Mouse (Mus musculus): ENCODE measurements at regions not wholly inside any gene's neighbourhood (a gene's known extent, or its start where the extent isn't known, plus 50 kb on each side); places are given as distances from the start of the nearest gene placed in this dataset.

- no peak for TF ChIP-seq CTCF (IDR thresholded peaks at IDR 0.05; ENCODE audit: low read depth)
- no peak overlapping the region for H3K9ac ChIP-seq
- H3K27ac ChIP-seq (ENCODE audit: low read depth, low read length): no peak overlapping the region
- no peak overlapping the region for H3K4me2 ChIP-seq (ENCODE audit: low read depth)
- no peaks in the 10 kb centered on the region for H3K27me3 ChIP-seq (ENCODE audit: insufficient read depth, low read length)
- no peaks in the 10 kb centered on the region for H3K9me3 ChIP-seq (ENCODE audit: low read length)
- H3K36me3 ChIP-seq (ENCODE audit: insufficient read depth): no peaks in the 10 kb centered on the region
- no peak overlapping the region for H3K4me3 ChIP-seq (ENCODE audit: low read depth, low read length)
- no peak for DNase-seq
- peak; percentile 27 for ATAC-seq
- 40% methylated on average over 7 of the region's 7 CpGs for WGBS
- H3K4me1 ChIP-seq (ENCODE audit: insufficient read depth): no peaks in the 10 kb centered on the region
Observed at GRCm38 (mm10) chr3:10697698-10698452, 362.4 kb upstream of the Gm38303 start.

- Histone ChIP-seq H3K36me3 (ENCODE audit: insufficient read depth) (no peaks in the 10 kb centered on the region), H3K9ac (no peak overlapping the region), H3K27me3 (ENCODE audit: insufficient read depth, low read length) (no peaks in the 10 kb centered on the region), H3K4me2 (ENCODE audit: low read depth) (0 out of 2 replicates have a peak overlapping the region, but pooled peaks have one; percentile 6), H3K27ac (ENCODE audit: low read depth, low read length) (peak overlapping the region; percentile 55; the same call in 1 of the 2 replicates), H3K4me3 (ENCODE audit: low read depth, low read length) (no peak overlapping the region), H3K4me1 (ENCODE audit: insufficient read depth) (peaks cover 8% of the 10 kb centered on the region; the same call in 1 of the 2 replicates), H3K9me3 (ENCODE audit: low read length) (no peaks in the 10 kb centered on the region)
- peak; percentile 81 for DNase-seq
- 21% methylated on average over 4 of the region's 4 CpGs for WGBS
- peak; percentile 72 for ATAC-seq
- no peak for TF ChIP-seq CTCF (IDR thresholded peaks at IDR 0.05; ENCODE audit: low read depth)
Observed at GRCm38 (mm10) chr3:10685501-10685951, 350.0 kb upstream of the Gm38303 start.

- no peaks in the 10 kb centered on the region for H3K36me3 ChIP-seq (ENCODE audit: insufficient read depth)
- peak; percentile 84 for ATAC-seq
- DNase-seq: peak; percentile 85
- 0 out of 2 replicates have a peak overlapping the region, but pooled peaks have one; percentile 55 for H3K27ac ChIP-seq (ENCODE audit: low read depth, low read length)
- no peak overlapping the region for H3K9ac ChIP-seq
- H3K27me3 ChIP-seq (ENCODE audit: insufficient read depth, low read length): no peaks in the 10 kb centered on the region
- H3K4me1 ChIP-seq (ENCODE audit: insufficient read depth): peaks cover 8% of the 10 kb centered on the region; the same call in 1 of the 2 replicates
- no peaks in the 10 kb centered on the region for H3K9me3 ChIP-seq (ENCODE audit: low read length)
- WGBS: 44% methylated on average over 6 of the region's 6 CpGs
- TF ChIP-seq CTCF (IDR thresholded peaks at IDR 0.05; ENCODE audit: low read depth): peak; percentile 87
- no peak overlapping the region for H3K4me2 ChIP-seq (ENCODE audit: low read depth)
- no peak overlapping the region for H3K4me3 ChIP-seq (ENCODE audit: low read depth, low read length)
Observed at GRCm38 (mm10) chr3:10684885-10685500, 349.5 kb upstream of the Gm38303 start.

- ATAC-seq (no peak), DNase-seq (no peak)
- TF ChIP-seq CTCF (IDR thresholded peaks at IDR 0.05; ENCODE audit: low read depth): no peak
- Histone ChIP-seq H3K27me3 (ENCODE audit: insufficient read depth, low read length) (no peaks in the 10 kb centered on the region), H3K4me3 (ENCODE audit: low read depth, low read length) (no peak overlapping the region), H3K36me3 (ENCODE audit: insufficient read depth) (no peaks in the 10 kb centered on the region), H3K27ac (ENCODE audit: low read depth, low read length) (no peak overlapping the region), H3K4me2 (ENCODE audit: low read depth) (no peak overlapping the region), H3K9me3 (ENCODE audit: low read length) (no peaks in the 10 kb centered on the region), H3K4me1 (ENCODE audit: insufficient read depth) (peaks cover 8% of the 10 kb centered on the region; the same call in 1 of the 2 replicates), H3K9ac (no peak overlapping the region)
Observed at GRCm38 (mm10) chr3:10681938-10682337, 346.5 kb upstream of the Gm38303 start.

GRCm38 (mm10) chr3:10647975-10648511, 312.6 kb upstream of the Gm38303 start:
- Histone ChIP-seq H3K27me3 (ENCODE audit: insufficient read depth, low read length) (no peaks in the 10 kb centered on the region), H3K9ac (no peak overlapping the region), H3K9me3 (ENCODE audit: low read length) (no peaks in the 10 kb centered on the region), H3K4me2 (ENCODE audit: low read depth) (no peak overlapping the region), H3K36me3 (ENCODE audit: insufficient read depth) (no peaks in the 10 kb centered on the region), H3K27ac (ENCODE audit: low read depth, low read length) (no peak overlapping the region), H3K4me1 (ENCODE audit: insufficient read depth) (no peaks in the 10 kb centered on the region), H3K4me3 (ENCODE audit: low read depth, low read length) (no peak overlapping the region)
- no peak for TF ChIP-seq CTCF (IDR thresholded peaks at IDR 0.05; ENCODE audit: low read depth)
- 85% methylated on average over 3 of the region's 3 CpGs for WGBS
- no peak for DNase-seq
- no peak for ATAC-seq
